Mouse (Mus musculus) E14TG2a.4 (cell line): ENCODE measurements around the gene Hdac9.
"Not testable (repeated sequence)": the region's sequence is repeated elsewhere in the genome, so short reads cannot be mapped to it uniquely, and the experiment has no call there.

Experiments
- H3K27me3 ChIP-seq: 2 replicates; pipeline ENCODE4 v1.6.1; 2014; ENCODE audit warnings: low read length, control low read depth; ENCODE audit not compliant: insufficient read depth
- H3K36me3 ChIP-seq: 2 replicates; pipeline ENCODE4 v1.6.1; 2014; ENCODE audit warnings: low read length, control low read depth; ENCODE audit not compliant: insufficient read depth
- H3K4me1 ChIP-seq: replicated peaks from 2 replicates; pipeline ENCODE4 v1.6.1; 2014; ENCODE audit warnings: low read depth, low read length, control low read depth
- H3K4me3 ChIP-seq: replicated peaks from 2 replicates; pipeline ENCODE4 v1.5.1; 2014; ENCODE audit warnings: mild to moderate bottlenecking, low read length
- H3K9me3 ChIP-seq: 2 replicates; pipeline ENCODE4 v1.6.1; 2014; ENCODE audit warnings: low read length, control low read depth
- CTCF ChIP-seq: conservative IDR thresholded peaks from 2 replicates; pipeline ENCODE4 v1.5.1; 2014; ENCODE audit warnings: low read length
- NANOG ChIP-seq: IDR thresholded peaks from 2 replicates; pipeline ENCODE4 v1.6.1; 2014; ENCODE audit warnings: borderline replicate concordance, low read length, mixed read lengths
- POU5F1 ChIP-seq: IDR thresholded peaks from 2 replicates; pipeline ENCODE4 v1.6.1; 2014; ENCODE audit warnings: low read length, borderline replicate concordance

Hdac9 gene

GRCm38 (mm10) chr12:34487666-34488065, 429.2 kb downstream of the Hdac9 start:
- no peaks in the 10 kb centered on the region for H3K9me3 ChIP-seq
- no peaks in the 10 kb centered on the region for H3K4me1 ChIP-seq
- no peak overlapping the region for H3K4me3 ChIP-seq
- no peaks in the 10 kb centered on the region for H3K27me3 ChIP-seq
- TF ChIP-seq NANOG (no peak), CTCF (no peak), POU5F1 (no peak)
- H3K36me3 ChIP-seq = no peaks in the 10 kb centered on the region

GRCm38 (mm10) chr12:34487021-34487420, 429.9 kb downstream of the Hdac9 start:
- Histone ChIP-seq H3K36me3 (no peaks in the 10 kb centered on the region), H3K27me3 (no peaks in the 10 kb centered on the region), H3K4me1 (no peaks in the 10 kb centered on the region), H3K9me3 (no peaks in the 10 kb centered on the region), H3K4me3 (no peak overlapping the region)
- no peak for TF ChIP-seq NANOG
- TF ChIP-seq POU5F1 = no peak
- no peak for TF ChIP-seq CTCF

GRCm38 (mm10) chr12:34486016-34486415, 430.9 kb downstream of the Hdac9 start:
- H3K27me3 ChIP-seq = no peaks in the 10 kb centered on the region
- no peaks in the 10 kb centered on the region for H3K9me3 ChIP-seq
- no peaks in the 10 kb centered on the region for H3K4me1 ChIP-seq
- no peak overlapping the region for H3K4me3 ChIP-seq
- H3K36me3 ChIP-seq = no peaks in the 10 kb centered on the region
- no peak for TF ChIP-seq NANOG
- no peak for TF ChIP-seq CTCF
- no peak for TF ChIP-seq POU5F1

- Histone ChIP-seq H3K4me3 (no peak overlapping the region), H3K4me1 (no peaks in the 10 kb centered on the region), H3K36me3 (no peaks in the 10 kb centered on the region), H3K27me3 (no peaks in the 10 kb centered on the region), H3K9me3 (no peaks in the 10 kb centered on the region)
- TF ChIP-seq POU5F1 (no peak), CTCF (no peak), NANOG (no peak)
Measured at GRCm38 (mm10) chr12:34481702-34482101, 435.2 kb downstream of the Hdac9 start.

- H3K4me3 ChIP-seq = no peak overlapping the region
- no peaks in the 10 kb centered on the region for H3K36me3 ChIP-seq
- H3K27me3 ChIP-seq = no peaks in the 10 kb centered on the region
- no peak for TF ChIP-seq POU5F1
- TF ChIP-seq NANOG = no peak
- no peak for TF ChIP-seq CTCF
- H3K4me1 ChIP-seq = no peaks in the 10 kb centered on the region
- no peaks in the 10 kb centered on the region for H3K9me3 ChIP-seq
Measured at GRCm38 (mm10) chr12:34472949-34473651, 443.8 kb downstream of the Hdac9 start.

- no peaks in the 10 kb centered on the region for H3K27me3 ChIP-seq
- TF ChIP-seq CTCF (no peak), NANOG (no peak)
- no peaks in the 10 kb centered on the region for H3K9me3 ChIP-seq
Measured at GRCm38 (mm10) chr12:34472542-34472941, 444.4 kb downstream of the Hdac9 start.

GRCm38 (mm10) chr12:34461728-34462127, 455.2 kb downstream of the Hdac9 start:
- no peak overlapping the region for H3K4me3 ChIP-seq
- H3K9me3 ChIP-seq = no peaks in the 10 kb centered on the region
- no peak for TF ChIP-seq NANOG
- TF ChIP-seq POU5F1 = no peak
- no peak for TF ChIP-seq CTCF
- no peaks in the 10 kb centered on the region for H3K36me3 ChIP-seq
- H3K27me3 ChIP-seq = no peaks in the 10 kb centered on the region
- H3K4me1 ChIP-seq = no peaks in the 10 kb centered on the region

More at GRCm38 (mm10) chr12:34472542-34472941, 444.4 kb downstream of the Hdac9 start:
- H3K4me1 ChIP-seq = no peaks in the 10 kb centered on the region
- no peaks in the 10 kb centered on the region for H3K36me3 ChIP-seq
- no peak overlapping the region for H3K4me3 ChIP-seq

- H3K4me1 ChIP-seq = no peaks in the 10 kb centered on the region
- TF ChIP-seq POU5F1 = no peak
- TF ChIP-seq CTCF = no peak
- no peak for TF ChIP-seq NANOG
- H3K36me3 ChIP-seq = no peaks in the 10 kb centered on the region
- H3K9me3 ChIP-seq = peaks cover 6% of the 10 kb centered on the region
- no peak overlapping the region for H3K4me3 ChIP-seq
- H3K27me3 ChIP-seq = no peaks in the 10 kb centered on the region
Measured at GRCm38 (mm10) chr12:34452643-34453042, 464.3 kb downstream of the Hdac9 start.

- no peak for TF ChIP-seq NANOG
- TF ChIP-seq POU5F1 = no peak
- TF ChIP-seq CTCF = no peak
- Histone ChIP-seq H3K9me3 (peaks cover 6% of the 10 kb centered on the region), H3K36me3 (no peaks in the 10 kb centered on the region)
Measured at GRCm38 (mm10) chr12:34451198-34451597, 465.7 kb downstream of the Hdac9 start.

GRCm38 (mm10) chr12:34444724-34445123, 472.2 kb downstream of the Hdac9 start:
- not testable (repeated sequence) for H3K4me1 ChIP-seq, H3K9me3 ChIP-seq, H3K4me3 ChIP-seq, H3K36me3 ChIP-seq, H3K27me3 ChIP-seq

More at GRCm38 (mm10) chr12:34451198-34451597, 465.7 kb downstream of the Hdac9 start:
- H3K27me3 ChIP-seq = no peaks in the 10 kb centered on the region
- H3K4me3 ChIP-seq = no peak overlapping the region
- H3K4me1 ChIP-seq = no peaks in the 10 kb centered on the region
